Mouse (Mus musculus) heart, embryonic 10.5 days (tissue): ENCODE measurements around the gene Bmp8b. TPM values are rescaled to one million over a fixed set of nuclear protein-coding genes. Genes with fewer than 3 reads are reported as not detected.
"Not testable (repeated sequence)": the region's sequence is repeated elsewhere in the genome, so short reads cannot be mapped to it uniquely, and the experiment has no call there.

Experiments
- DNase-seq: peaks from one replicate; pipeline ENCODE4 v3.0.0-alpha.2; 2017; ENCODE audit warnings: low spot score
- H3K27ac ChIP-seq: fragments of 300-500 bp; sonication (generic); 2 replicates; pipeline ENCODE4 v1.5.1; 2016; ENCODE audit warnings: mild to moderate bottlenecking
- H3K27me3 ChIP-seq: fragments of 300-500 bp; sonication (generic); 2 replicates; pipeline ENCODE4 v1.6.1; 2016; ENCODE audit warnings: mild to moderate bottlenecking; ENCODE audit not compliant: poor library complexity, insufficient read depth, severe bottlenecking
- H3K36me3 ChIP-seq: fragments of 300-500 bp; sonication (generic); 2 replicates; pipeline ENCODE4 v1.6.1; 2016; ENCODE audit warnings: mild to moderate bottlenecking, moderate library complexity
- H3K4me1 ChIP-seq: fragments of 300-500 bp; sonication (generic); 2 replicates; pipeline ENCODE4 v1.6.1; 2016; ENCODE audit warnings: mild to moderate bottlenecking
- H3K4me3 ChIP-seq: fragments of 300-500 bp; sonication (generic); 2 replicates; pipeline ENCODE4 v1.5.1; 2016; ENCODE audit warnings: mild to moderate bottlenecking, moderate library complexity
- H3K9me3 ChIP-seq: fragments of 300-500 bp; sonication (generic); 2 replicates; pipeline ENCODE4 v1.6.1; 2016; ENCODE audit warnings: mild to moderate bottlenecking, moderate library complexity
- WGBS: fragments of 180-500 bp; shearing (Covaris S2); methylation state at CpG from one replicate; pipeline ENCODE4 v1.1.7; 2016; 5-methylcytosine and 5-hydroxymethylcytosine counted together
- polyA plus RNA-seq: library from polyadenylated mRNA; unstranded; fragments of >200 nt; fragmentation: Nextera tagmentation; extraction: Ambion mirVana; gene quantifications from 2 replicates; pipeline ENCODE4 v1.2.1, GENCODE M21; 2016

Bmp8b gene
- polyA plus RNA-seq, 1 experiment from 2014 or later: 0.84 TPM

- not testable (repeated sequence) for H3K4me1 ChIP-seq, DNase-seq, H3K36me3 ChIP-seq, H3K27ac ChIP-seq, H3K9me3 ChIP-seq
- WGBS: 9% methylated on average over 32 of the region's 42 CpGs
- H3K4me3 ChIP-seq: peak overlapping the region; percentile 51
- peaks cover 41% of the 10 kb centered on the region for H3K27me3 ChIP-seq
Measured at GRCm38 (mm10) chr4:123116640-123117039, 11.7 kb downstream of the Bmp8b start.

- no peak overlapping the region for H3K27ac ChIP-seq
- peaks cover 20% of the 10 kb centered on the region for H3K36me3 ChIP-seq
- H3K4me1 ChIP-seq: 0 out of 2 replicates have a peak, but pooled peaks cover 3% of the 10 kb centered on the region
- peaks cover 14% of the 10 kb centered on the region for H3K27me3 ChIP-seq
- 63% methylated on average over 2 of the region's 2 CpGs for WGBS
- no peaks in the 10 kb centered on the region for H3K9me3 ChIP-seq
- DNase-seq: no peak
- H3K4me3 ChIP-seq: no peak overlapping the region
Measured at GRCm38 (mm10) chr4:123121286-123121685, 16.3 kb downstream of the Bmp8b start.

GRCm38 (mm10) chr4:123126626-123127025 is 21.7 kb downstream of the Bmp8b start:
- Histone ChIP-seq H3K9me3 (no peaks in the 10 kb centered on the region), H3K4me3 (no peak overlapping the region), H3K4me1 (no peaks in the 10 kb centered on the region), H3K27me3 (no peaks in the 10 kb centered on the region), H3K36me3 (peaks cover 69% of the 10 kb centered on the region), H3K27ac (no peak overlapping the region)
- WGBS: 92% methylated on average over 7 of the region's 7 CpGs
- DNase-seq: no peak

DNA sequence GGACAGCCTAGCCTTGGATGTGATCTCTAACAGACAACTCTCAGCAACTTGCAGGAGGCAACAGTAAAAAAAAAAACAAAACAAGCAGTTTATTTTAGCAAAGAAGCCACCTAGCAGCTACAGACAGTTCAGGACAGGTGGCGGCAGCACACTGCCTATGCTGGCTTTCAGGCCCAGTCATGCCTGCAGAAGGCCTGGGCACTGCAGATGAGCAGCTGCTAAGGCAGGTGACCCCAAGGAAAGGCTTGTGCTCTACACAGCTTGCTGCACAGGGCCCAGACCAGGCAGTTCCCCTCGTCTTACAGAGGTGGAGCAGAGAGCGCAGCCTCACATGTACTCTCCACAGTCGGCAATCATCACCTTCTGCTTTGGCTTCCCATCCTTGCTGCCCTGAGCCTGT is 22.1 kb downstream of the Bmp8b start:
- Histone ChIP-seq H3K27me3 (no peaks in the 10 kb centered on the region), H3K4me1 (no peaks in the 10 kb centered on the region), H3K36me3 (peaks cover 73% of the 10 kb centered on the region), H3K9me3 (no peaks in the 10 kb centered on the region), H3K4me3 (no peak overlapping the region), H3K27ac (no peak overlapping the region)
- WGBS: 86% methylated on average over 4 of the region's 4 CpGs
- no peak for DNase-seq

- Histone ChIP-seq H3K9me3 (no peaks in the 10 kb centered on the region), H3K4me3 (no peak overlapping the region), H3K4me1 (peaks cover 11% of the 10 kb centered on the region), H3K27ac (no peak overlapping the region), H3K27me3 (0 out of 2 replicates have a peak, but pooled peaks cover 4% of the 10 kb centered on the region), H3K36me3 (peaks cover 43% of the 10 kb centered on the region)
- WGBS: 88% methylated on average over 3 of the region's 3 CpGs
- DNase-seq: no peak
Measured at GRCm38 (mm10) chr4:123137551-123137950, 32.6 kb downstream of the Bmp8b start.

GRCm38 (mm10) chr4:123139513-123140154 is 34.7 kb downstream of the Bmp8b start, which contains the start of gene Ppie:
Gene Ppie (minus strand): TSS chr4:123139951.
- WGBS: under 1% methylated on average over 34 of the region's 34 CpGs
- Histone ChIP-seq H3K36me3 (peaks cover 23% of the 10 kb centered on the region), H3K27me3 (peaks cover 9% of the 10 kb centered on the region; the same call in 1 of the 2 replicates), H3K4me3 (peak within 1 kb of the TSS; percentile 78), H3K4me1 (peaks cover 11% of the 10 kb centered on the region), H3K9me3 (no peaks in the 10 kb centered on the region), H3K27ac (peak within 1 kb of the TSS; percentile 90)
- DNase-seq: peak; percentile 95

DNA sequence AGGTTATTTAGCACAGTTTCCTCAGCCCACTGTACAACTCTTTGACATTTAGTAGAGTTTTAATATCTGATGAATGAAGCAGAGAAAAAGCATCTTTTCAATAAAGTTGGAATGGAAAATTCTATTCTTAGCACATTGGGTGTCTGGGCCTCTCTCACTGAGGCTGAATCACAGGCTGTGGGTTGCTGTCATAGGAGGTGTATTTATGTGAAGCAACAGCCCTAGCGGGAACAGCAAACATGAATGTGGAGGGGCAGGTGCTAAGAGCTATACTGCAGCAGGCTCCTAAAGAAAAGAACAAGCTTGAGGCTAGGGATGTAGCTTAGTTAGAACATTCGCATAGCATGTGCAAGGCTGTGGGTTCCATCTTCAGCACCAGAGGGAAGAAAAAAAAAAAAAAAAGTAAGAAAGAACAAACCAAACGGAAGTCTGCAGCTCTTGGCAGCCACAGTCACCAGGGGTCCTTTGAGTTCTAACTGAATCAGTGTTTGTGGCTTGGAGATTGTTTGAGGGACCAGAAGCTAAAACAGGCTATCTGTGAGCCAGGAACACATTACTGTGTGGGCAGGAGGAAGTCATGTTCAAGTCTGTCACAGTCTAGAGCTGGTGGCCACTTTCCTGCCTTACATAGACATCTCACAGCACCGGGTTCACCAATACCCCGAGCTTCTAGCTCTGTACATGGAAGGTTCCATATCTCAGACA is 42.6 kb downstream of the Bmp8b start:
- DNase-seq: no peak
- no peaks in the 10 kb centered on the region for H3K36me3 ChIP-seq
- 68% methylated on average over 5 of the region's 5 CpGs for WGBS
- no peaks in the 10 kb centered on the region for H3K4me1 ChIP-seq
- H3K27ac ChIP-seq: no peak overlapping the region
- no peak overlapping the region for H3K4me3 ChIP-seq
- no peaks in the 10 kb centered on the region for H3K9me3 ChIP-seq
- H3K27me3 ChIP-seq: peaks cover 17% of the 10 kb centered on the region; the same call in 1 of the 2 replicates

GRCm38 (mm10) chr4:123152003-123152402 is 47.0 kb downstream of the Bmp8b start:
- Histone ChIP-seq H3K9me3 (no peaks in the 10 kb centered on the region), H3K27ac (no peak overlapping the region)

GRCm38 (mm10) chr4:123152976-123153375 is 48.0 kb downstream of the Bmp8b start:
- H3K27ac ChIP-seq: no peak overlapping the region
- H3K4me1 ChIP-seq: no peaks in the 10 kb centered on the region
- H3K36me3 ChIP-seq: no peaks in the 10 kb centered on the region
- 45% methylated on average over 5 of the region's 5 CpGs for WGBS
- H3K4me3 ChIP-seq: no peak overlapping the region
- H3K27me3 ChIP-seq: 0 out of 2 replicates have a peak, but pooled peaks cover 3% of the 10 kb centered on the region
- H3K9me3 ChIP-seq: no peaks in the 10 kb centered on the region
- no peak for DNase-seq

More at GRCm38 (mm10) chr4:123152003-123152402, 47.0 kb downstream of the Bmp8b start:
- Histone ChIP-seq H3K36me3 (no peaks in the 10 kb centered on the region), H3K27me3 (0 out of 2 replicates have a peak, but pooled peaks cover 3% of the 10 kb centered on the region), H3K4me3 (no peak overlapping the region), H3K4me1 (no peaks in the 10 kb centered on the region)
- WGBS: 66% methylated on average over 4 of the region's 4 CpGs
- no peak for DNase-seq

GRCm38 (mm10) chr4:123155004-123155403 is 50.0 kb downstream of the Bmp8b start:
- no peaks in the 10 kb centered on the region for H3K36me3 ChIP-seq
- no peaks in the 10 kb centered on the region for H3K9me3 ChIP-seq
- 0 out of 2 replicates have a peak, but pooled peaks cover 4% of the 10 kb centered on the region for H3K27me3 ChIP-seq
- WGBS: 27% methylated on average over 4 of the region's 4 CpGs
- H3K4me3 ChIP-seq: no peak overlapping the region
- H3K4me1 ChIP-seq: no peaks in the 10 kb centered on the region
- H3K27ac ChIP-seq: no peak overlapping the region
- no peak for DNase-seq

DNA sequence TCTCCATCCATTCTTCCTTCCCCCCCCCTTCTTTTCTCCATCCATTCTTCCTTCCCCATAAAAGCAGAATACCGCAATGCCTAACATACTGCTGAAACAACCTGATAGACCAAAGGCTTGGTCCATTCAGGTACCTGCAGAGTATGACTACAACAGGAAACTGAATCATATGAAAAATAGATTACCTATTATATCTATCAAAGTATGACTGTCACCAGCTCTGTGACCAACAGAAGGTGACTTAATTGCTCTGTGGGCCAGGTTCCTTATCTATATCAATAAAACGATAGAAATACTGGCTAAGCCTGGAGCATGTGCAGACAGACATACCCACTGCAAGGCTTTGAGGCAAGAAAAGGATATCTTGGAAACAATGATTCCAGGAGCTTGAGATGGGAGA is 50.5 kb downstream of the Bmp8b start:
- WGBS: 48% methylated on average over 2 of the region's 2 CpGs
- Histone ChIP-seq H3K27me3 (peaks cover 9% of the 10 kb centered on the region; the same call in 1 of the 2 replicates), H3K9me3 (no peaks in the 10 kb centered on the region)

DNA sequence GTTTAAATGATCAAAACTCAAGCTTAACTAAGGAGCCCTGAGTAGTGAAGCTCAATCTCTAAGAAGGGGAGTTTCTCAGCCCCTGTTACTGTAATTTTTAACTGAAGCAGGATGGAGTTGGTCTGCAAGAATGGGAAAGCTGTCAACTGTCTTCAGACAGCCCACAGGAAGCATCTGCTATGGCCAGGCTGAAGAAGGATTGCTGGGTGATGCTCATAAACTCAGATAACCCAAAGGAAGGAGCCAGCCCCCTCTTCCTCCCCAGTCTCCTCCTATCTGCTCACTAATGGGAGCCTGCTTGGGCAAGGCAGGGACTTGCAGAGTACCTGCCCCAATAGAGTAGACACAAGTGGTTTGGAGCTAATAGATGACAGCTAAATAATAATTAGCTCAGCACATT is 50.9 kb downstream of the Bmp8b start:
- Histone ChIP-seq H3K36me3 (no peaks in the 10 kb centered on the region), H3K27me3 (peaks cover 13% of the 10 kb centered on the region; the same call in 1 of the 2 replicates), H3K9me3 (no peaks in the 10 kb centered on the region), H3K4me1 (no peaks in the 10 kb centered on the region), H3K27ac (no peak overlapping the region), H3K4me3 (no peak overlapping the region)
- DNase-seq: no peak

More for the DNA sequence above, 50.5 kb downstream of the Bmp8b start:
- Histone ChIP-seq H3K4me3 (no peak overlapping the region), H3K27ac (no peak overlapping the region), H3K36me3 (no peaks in the 10 kb centered on the region), H3K4me1 (no peaks in the 10 kb centered on the region)
- DNase-seq: no peak

- Histone ChIP-seq H3K9me3 (no peaks in the 10 kb centered on the region), H3K4me3 (no peak overlapping the region), H3K36me3 (no peaks in the 10 kb centered on the region), H3K27me3 (peaks cover 37% of the 10 kb centered on the region), H3K4me1 (peaks cover 13% of the 10 kb centered on the region), H3K27ac (no peak overlapping the region)
- DNase-seq: no peak
- 76% methylated on average over 6 of the region's 6 CpGs for WGBS
Measured at GRCm38 (mm10) chr4:123160571-123160970, 55.6 kb downstream of the Bmp8b start.
